Mouse (Mus musculus) thymus, postnatal 4 days (tissue): ENCODE measurements around the gene E330014E10Rik.
"Not testable (repeated sequence)": the region's sequence is repeated elsewhere in the genome, so short reads cannot be mapped to it uniquely, and the experiment has no call there.

ENCODE experiments used
- DNase-seq: peaks from one replicate; pipeline ENCODE4 v3.0.0; 2021

E330014E10Rik gene

GRCm38 (mm10) chr5:95775690-95776089 lies at the start of gene E330014E10Rik:
Gene E330014E10Rik, plus strand, starts transcription at chr5:95775990.
- not testable (repeated sequence) for DNase-seq

- DNase-seq, result not testable (repeated sequence)
Observed at GRCm38 (mm10) chr5:95736073-95736472, 39.7 kb upstream of the E330014E10Rik start, which contains the start of gene Gm7978. Gene Gm7978, minus strand, starts transcription at chr5:95736173.

- not testable (repeated sequence) for DNase-seq
Observed at GRCm38 (mm10) chr5:95741714-95742113, 34.1 kb upstream of the E330014E10Rik start, which contains the start of gene Gm7982. Gene Gm7982, plus strand, starts transcription at chr5:95742014.

GRCm38 (mm10) chr5:95810841-95811240 lies 35.1 kb downstream of the E330014E10Rik start:
- DNase-seq, result peak; percentile 5

GRCm38 (mm10) chr5:95836580-95836979 lies 60.8 kb downstream of the E330014E10Rik start:
- no peak for DNase-seq

DNA sequence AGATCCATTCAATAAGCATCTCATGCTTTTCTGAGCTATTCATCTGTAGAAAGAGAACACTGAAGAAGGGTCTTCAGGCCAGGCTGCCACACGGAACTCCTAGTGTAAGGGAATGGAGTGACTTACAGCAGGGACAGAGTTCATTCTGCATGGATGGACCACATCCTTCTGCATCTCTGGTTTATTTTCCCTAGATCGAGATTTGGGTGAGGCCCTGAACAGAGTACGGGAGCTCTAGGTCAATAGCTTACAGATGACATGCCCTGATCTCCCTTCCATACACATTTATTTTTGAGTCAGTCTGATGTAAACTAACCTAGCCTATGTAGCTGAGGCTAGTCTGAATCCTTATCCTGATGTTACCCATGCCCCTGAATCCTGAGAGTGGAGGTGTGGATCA lies 78.2 kb downstream of the E330014E10Rik start:
- no peak for DNase-seq
